Mouse (Mus musculus): ENCODE measurements around the gene Zfp385b.

- no peak for TF ChIP-seq POLR2A (IDR thresholded peaks at IDR 0.05; ENCODE audit: insufficient read depth, low read depth, low read length)
- TF ChIP-seq CTCF (IDR thresholded peaks at IDR 0.05) = no peak
Measured at GRCm38 (mm10) chr2:77770056-77770697, 49.3 kb downstream of the Zfp385b start.
